Mouse (Mus musculus) embryonic fibroblast, embryonic 13.5 days (primary cell): ENCODE results near the gene Wdr6.

Experiments used
- CTCF ChIP-seq: IDR thresholded peaks from 2 replicates; pipeline ENCODE4 v1.5.1; 2011; ENCODE audit warnings: mild to moderate bottlenecking, control low read depth, low read length, moderate library complexity, borderline replicate concordance; ENCODE audit not compliant: insufficient read depth
- POLR2A ChIP-seq: IDR thresholded peaks from 2 replicates; pipeline ENCODE4 v1.6.1; 2011; ENCODE audit warnings: low read depth, mild to moderate bottlenecking, control low read depth, low read length, moderate library complexity

DNA sequence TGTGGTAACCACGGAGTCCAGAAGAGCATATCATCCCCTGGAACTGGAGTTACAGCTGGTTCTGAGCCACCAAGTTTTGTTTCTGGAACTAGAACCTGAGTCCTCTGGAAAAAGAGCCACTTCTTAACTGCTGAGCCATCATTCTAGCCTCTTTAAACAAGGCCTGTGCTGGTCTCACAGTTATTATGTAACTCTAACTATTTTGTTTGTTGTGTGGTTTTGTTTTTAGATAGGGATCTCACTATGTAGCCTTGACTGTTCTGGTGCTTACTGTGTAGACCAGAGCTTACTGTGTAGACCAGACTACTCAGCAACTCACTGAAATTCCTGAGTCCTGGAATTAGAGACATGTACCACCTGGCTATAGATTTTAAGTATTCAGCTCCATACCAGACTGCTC is 31.7 kb downstream of the Wdr6 start:
- TF ChIP-seq CTCF (no peak), POLR2A (no peak)
